Mouse (Mus musculus) thymus, postnatal 4 days (tissue): Measurements from ENCODE around the gene Zfp319.
"Not testable (repeated sequence)": the region's sequence is repeated elsewhere in the genome, so short reads cannot be mapped to it uniquely, and the experiment has no call there.

Experiments used
- DNase-seq: peaks from one replicate; pipeline ENCODE4 v3.0.0; 2021

Gene Zfp319

GRCm38 (mm10) chr8:95331720-95332436, at the start of gene Zfp319, which contains the start of gene Usb1:
Gene Zfp319, minus strand, starts transcription at chr8:95331950.
Gene Usb1, plus strand, starts transcription at chr8:95332284.
- DNase-seq, result peak; percentile 97

DNA sequence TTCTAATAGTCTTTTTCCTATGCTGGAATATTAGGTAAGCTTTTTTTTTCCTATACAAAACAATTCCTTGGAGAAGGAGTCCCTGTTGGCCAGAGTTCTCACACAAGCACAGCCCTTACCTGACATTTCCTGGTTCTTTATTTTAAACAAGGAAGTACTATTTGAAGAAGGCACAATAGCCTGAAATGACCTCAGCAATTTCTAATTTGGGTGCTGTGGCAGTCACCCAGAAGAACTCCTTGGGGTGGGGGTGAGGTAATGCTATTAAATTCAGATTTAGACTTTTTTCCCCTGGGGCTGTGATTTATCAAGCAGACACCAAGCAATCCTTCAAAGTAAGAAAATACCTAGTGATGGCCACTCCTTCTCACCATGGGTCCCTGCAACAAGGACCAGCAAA, 49.2 kb upstream of the Zfp319 start:
- DNase-seq, result no peak

- DNase-seq, result not testable (repeated sequence)
Measured at GRCm38 (mm10) chr8:95378928-95379327, 47.2 kb upstream of the Zfp319 start.

GRCm38 (mm10) chr8:95377863-95378291, 46.1 kb upstream of the Zfp319 start:
- DNase-seq, result no peak

DNA sequence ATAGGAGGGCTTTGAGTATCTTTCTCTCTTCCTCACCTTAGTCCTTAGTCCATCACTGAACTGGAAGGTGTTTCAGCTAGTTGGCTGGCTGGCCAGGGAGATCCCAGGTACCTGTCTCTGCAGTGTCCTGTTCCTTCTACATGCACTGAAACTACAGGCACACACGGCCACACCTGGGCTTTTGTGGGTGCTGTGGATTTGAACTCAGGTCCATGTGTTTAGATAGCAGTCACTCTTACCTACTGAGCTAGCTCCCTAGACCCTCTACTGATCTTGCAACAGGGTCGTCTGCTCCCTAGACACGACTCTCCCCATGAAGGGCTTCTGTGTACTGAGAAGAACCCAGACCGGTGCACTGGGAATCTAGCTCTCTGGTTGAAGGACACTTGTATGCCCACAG, 45.4 kb upstream of the Zfp319 start:
- DNase-seq, result no peak

- no peak for DNase-seq
Measured at GRCm38 (mm10) chr8:95376309-95376999, 44.7 kb upstream of the Zfp319 start.

DNA sequence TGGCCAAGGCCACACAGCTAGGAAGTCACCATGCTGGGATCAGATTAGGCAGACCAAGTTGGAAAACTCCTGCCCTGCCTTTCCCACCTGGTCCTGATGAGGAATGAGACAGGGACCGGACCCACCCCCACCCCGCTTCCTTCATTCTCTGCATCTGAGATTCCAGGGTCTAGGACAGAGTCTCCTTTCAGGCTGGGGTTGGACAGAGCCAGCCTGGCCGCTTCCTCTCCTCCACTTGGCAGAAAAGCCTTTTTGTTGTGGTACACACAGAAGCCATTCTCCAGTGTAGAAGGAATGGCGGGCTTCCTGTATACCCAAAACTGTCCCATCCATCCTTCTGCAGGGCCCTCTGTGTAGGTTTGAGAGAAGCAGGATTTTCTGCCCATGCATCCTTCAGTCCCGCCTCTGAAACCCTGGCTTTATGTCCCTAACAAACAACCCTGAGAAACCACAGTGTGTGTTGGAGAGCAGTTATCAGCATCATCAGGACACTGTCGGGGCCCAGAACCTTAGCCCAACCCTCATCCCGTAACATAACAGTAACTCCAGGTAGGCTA, 43.7 kb upstream of the Zfp319 start:
- no peak for DNase-seq

- DNase-seq, result no peak
Measured at GRCm38 (mm10) chr8:95374429-95374828, 42.7 kb upstream of the Zfp319 start.

- no peak for DNase-seq
Measured at GRCm38 (mm10) chr8:95373389-95374002, 41.7 kb upstream of the Zfp319 start.

GRCm38 (mm10) chr8:95369581-95370326, 38.0 kb upstream of the Zfp319 start:
- DNase-seq, result peak; percentile 80

- DNase-seq, result no peak
Measured at GRCm38 (mm10) chr8:95363849-95364248, 32.1 kb upstream of the Zfp319 start.

GRCm38 (mm10) chr8:95362272-95362671, 30.5 kb upstream of the Zfp319 start:
- DNase-seq, result no peak

- no peak for DNase-seq
Measured at GRCm38 (mm10) chr8:95361016-95361341, 29.2 kb upstream of the Zfp319 start.

DNA sequence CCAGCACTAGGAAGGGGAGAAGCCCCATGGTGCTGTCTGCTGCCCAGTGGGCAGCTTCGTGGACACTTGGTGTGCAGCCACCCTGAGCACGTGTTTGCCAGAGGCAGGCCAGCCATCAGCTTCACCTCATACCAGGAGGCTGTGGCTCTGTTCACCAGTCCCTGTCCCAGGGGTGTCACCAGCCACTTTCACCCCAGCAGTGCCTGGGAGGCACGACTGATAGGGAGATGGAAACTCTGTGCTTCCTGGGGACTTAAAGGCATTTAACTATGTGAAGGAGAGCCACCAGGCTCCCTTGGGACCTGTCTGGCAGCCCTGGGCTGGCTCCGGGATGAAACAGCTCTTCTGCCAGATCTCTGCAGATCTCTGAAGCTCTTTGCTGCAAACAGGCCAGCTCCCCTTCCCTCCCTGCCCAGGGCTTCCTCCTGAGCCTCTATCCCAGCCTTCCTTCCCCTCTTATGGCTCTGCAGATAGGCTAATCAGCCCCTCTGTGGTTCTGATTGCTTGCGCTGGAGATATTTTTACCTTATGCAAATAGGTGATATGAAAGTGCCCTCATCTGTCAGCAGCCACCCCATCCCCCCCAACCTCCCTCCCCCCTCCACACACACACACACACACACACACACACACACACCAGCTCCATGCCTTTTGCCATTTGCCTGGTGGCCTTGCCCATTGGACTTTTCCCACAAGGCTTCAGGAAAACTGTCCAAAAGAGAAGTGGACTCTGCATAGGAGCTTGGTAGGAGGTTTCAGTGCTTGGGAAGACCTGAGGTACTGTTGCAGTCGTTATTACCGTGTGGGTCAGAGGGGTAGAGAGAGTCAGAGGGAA, 28.6 kb upstream of the Zfp319 start:
- DNase-seq, result no peak

DNA sequence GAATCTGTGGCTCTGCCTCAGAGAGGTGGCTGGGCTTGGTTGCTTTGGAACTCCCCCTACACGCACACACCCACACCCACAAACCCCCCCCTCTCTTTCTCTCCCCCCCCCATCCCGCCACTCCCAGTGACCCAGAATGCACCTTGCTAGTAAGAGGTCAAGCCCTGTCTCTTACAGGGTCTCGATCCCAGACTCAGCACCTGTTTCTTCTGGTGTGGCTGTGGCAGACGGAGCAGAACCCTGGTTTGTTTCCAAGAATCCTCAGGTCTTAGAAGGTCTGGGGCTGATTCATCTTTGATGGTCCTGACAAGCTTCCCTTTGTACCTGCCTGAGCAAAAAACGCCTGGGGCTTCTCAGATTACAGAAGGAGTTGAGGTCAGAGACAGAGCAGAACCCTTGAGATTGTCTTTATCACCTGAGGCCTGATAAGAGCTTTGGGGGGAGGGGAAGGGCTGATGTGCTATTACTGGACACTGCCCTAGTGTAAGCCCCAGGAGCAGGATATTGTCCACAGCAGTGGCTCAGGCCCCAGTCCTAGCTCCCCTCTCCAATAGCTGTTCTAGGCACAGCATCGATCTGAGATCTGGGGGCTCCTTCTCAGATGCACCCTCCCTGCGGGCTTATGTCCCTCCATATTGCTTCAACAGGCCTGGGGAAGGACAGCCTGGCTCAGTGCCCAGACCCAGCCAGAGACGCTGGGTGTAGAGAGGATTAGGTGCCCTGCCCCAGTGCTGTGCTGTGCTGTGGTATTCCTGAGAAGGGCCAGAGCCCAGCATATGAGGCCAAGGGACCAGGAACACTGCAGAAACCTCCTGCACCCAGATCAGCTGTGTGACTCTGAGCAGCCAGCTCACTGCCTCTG, 27.0 kb upstream of the Zfp319 start:
- DNase-seq, result no peak

DNA sequence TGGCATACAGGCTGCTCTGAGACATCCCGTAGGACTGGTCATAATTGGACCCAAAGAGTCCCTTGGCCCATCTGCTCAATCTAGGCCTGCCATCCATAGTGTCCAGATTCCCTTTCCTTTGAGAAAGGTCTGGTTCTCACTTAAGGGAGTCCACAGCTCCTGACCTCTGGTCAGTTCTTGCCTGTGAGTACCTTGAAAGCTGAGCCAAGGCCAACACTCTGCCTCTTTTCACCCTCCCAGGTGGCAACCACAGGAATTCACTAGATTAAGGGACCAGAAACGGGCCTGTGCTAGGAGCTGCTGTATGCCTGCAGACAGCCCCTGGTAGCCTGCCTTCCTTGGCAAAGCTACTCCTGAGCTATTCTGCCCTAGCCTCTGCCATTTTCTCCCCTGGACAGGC, 22.9 kb upstream of the Zfp319 start:
- DNase-seq, result no peak

DNA sequence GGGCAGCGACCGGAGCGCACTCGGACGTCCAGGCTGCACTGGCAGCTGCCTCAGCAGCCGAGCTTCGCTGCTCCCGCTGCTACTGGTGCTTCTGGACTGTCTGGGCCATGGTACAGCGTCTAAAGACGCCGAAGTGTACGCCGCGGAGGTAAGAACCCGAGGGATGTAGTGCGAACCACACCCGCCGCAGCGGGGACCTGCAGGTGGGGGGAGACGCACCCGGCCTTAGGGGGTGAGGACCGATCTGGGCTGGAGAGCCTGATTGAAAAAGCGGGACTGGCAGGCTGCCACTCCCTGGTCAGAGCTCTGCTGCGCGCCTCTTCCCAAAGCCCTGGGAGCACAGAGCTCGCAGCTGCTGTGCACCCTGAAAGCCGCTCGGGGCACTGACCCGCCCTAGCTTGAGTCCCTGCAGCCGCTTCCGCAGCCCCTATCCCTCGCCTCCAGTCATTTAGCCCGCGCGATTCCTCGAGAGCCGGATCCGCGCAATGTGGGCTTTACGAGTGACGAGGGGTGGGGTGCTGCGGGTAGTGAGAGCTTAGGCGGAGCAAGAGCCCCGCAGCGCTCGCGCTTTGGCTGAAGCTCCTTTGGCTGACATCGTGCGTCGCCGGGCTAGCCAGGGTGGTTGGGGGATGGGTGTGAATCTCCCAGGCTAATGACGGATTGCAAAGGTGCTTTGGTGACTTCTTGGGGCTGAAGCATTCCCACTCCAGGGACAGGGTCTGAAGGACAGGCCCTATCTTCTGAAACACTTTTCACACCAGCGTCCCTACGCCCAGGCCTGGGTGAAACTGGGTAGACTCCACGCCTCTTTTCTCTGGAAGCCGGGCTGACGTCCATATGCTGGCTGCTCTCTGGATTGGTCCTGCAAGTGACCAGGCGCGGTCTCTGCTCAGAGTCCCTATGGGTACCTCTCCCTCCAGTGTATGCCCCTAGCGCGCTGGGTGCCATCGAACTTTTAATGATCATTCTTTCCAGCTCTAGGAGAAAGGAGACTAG, 21.4 kb upstream of the Zfp319 start:
- no peak for DNase-seq

DNA sequence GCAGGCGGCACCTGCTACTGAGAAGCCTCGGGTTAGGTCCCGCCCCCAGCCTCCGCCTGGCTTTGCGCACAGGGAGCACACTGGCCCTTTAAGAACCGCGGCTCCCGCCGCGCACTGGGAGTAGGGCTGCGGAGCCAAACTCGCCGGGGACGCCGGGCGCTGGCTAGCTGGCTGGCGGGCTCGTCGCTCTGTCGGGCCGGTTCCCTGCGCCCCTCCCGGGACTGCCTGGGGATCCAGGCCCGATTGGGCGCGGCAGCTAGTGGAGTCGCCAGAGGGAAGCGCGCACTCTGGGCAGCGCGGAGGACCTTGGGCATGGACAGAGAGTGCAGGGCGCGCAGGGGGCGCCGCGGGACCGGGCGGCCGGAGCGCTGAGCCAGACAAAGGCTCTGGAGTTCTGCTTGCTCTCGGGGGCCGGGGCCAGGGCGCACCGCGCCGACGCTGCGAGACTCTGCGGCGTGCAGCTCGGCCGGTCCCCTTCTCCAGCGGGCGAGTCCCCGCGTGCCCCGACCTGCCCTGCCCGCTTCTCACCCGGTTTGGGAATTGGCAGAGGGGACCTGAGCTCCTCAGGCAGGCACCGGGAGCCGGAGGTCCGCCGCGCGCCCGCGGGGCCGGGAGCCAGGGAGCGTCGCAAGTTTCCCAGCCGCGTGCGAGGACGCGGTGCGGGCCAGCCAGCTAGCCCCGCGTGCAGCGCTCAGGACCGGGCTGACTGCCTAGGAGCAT, 20.6 kb upstream of the Zfp319 start, which contains the start of gene Mmp15:
Gene Mmp15 (plus strand): TSS at position 118 of the 720 bp plus-strand sequence.
- peak; percentile 69 for DNase-seq

DNA sequence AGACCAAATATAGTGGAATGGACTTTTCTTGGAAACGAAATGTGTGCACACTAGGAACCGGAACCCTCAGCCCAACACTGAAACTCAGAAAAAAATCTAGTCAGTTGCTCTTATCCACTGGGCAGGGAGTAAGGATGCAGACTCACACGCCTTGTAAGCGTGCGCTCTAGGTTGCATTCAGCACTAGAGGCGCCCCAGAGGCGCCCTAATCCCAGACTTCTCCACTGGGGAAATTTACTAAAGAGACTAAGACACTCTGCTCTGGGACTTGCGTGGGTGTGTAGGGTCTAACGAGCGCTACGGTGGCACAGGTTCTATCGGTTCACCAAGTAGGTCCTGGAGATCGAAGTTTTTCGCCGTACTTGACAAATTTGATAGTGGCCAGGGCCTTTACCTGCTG, 19.7 kb upstream of the Zfp319 start:
- DNase-seq, result no peak
